Mouse (Mus musculus) left cerebral cortex, postnatal 14 days (tissue): ENCODE measurements around the gene Lgi4. TPM values are rescaled to one million over a fixed set of nuclear protein-coding genes. Genes with fewer than 3 reads are reported as not detected.

Experiments
- DNase-seq, 2 experiments: peaks; one replicate each; pipeline ENCODE4 v3.0.0; 2021 to 2022; ENCODE audit warnings: low spot score in 2 of 2, mixed read lengths in 1 of 2
- intact Hi-C: fragments of 180-260 bp; cut with DNase I; formaldehyde crosslinking; loops from one replicate; pipeline ENCODE4 v1.15.1; 2025
- long read RNA-seq, 2 experiments: library from polyadenylated mRNA; stranded (forward); transcript quantifications; one replicate each; pipeline ENCODE4 v2.0.0; 2021
- total RNA-seq, 2 experiments: library from RNA; stranded (reverse); gene quantifications; 2 replicates each; pipeline ENCODE4 v1.2.3; 2021

Lgi4 gene
- total RNA-seq, result 10 to 100 TPM; 16.2 to 17.5 TPM
- long read RNA-seq, experiment 1, full-length matches to known transcripts, result 6 of 17 reads
- long read RNA-seq, experiment 1, partial matches to known transcripts, result 3 of 17 reads
- long read RNA-seq, experiment 1, other reads (novel, unspliced or antisense), result 8 of 17 reads
- long read RNA-seq, experiment 2, full-length matches to known transcripts, result 7 of 15 reads
- long read RNA-seq, experiment 2, partial matches to known transcripts, result 2 of 15 reads
- long read RNA-seq, experiment 2, other reads (novel, unspliced or antisense), result 6 of 15 reads

DNA sequence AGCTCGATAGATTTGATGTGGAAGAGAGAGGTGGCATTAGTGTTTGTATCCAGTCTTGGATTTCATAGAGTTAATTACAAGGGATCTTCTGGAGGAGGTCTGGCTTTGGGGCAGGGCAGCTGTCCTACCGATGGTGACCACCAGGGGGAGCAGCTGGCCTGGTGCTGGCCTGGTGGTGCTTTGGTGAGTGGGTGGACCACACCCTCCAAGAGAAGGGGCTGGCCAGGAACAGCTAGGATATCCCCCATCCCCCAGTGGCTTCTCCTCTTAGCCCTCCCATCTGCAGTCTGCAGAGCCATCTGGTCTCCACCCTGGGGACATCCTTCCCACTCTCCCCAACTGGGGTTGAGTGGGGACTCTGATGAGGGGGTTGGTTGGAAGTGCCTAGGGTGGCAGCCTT, at the start of gene Lgi4:
Gene Lgi4 (plus strand): TSS at position 235 of the 400 bp plus-strand sequence.
- intact Hi-C loops, result loop anchor here (2.0 kb wide), 1 partner anchor 38 kb away; no protein-coding TSS in a partner anchor
- peak; percentile 83 to 91 for DNase-seq

DNA sequence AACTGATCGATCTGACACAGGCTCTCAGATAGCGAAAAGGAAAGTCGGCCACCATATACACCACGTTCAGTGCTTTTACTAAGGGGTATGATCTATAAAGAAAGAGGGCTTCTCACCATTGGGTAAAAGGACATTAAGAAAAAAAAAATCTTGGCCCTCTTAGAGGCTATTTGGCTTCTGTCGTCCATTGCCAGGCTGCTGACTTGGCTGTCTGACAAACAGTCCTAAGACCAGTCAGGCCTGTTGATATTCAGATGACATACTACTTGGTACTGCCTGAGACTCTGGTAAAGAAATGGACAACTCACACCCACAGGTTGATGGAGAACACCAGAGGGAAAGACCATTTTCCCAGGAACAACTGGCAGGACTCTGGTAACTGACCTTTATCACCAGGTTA, 46.2 kb upstream of the Lgi4 start:
- intact Hi-C loops, result no loop called here
- DNase-seq, result no peak

DNA sequence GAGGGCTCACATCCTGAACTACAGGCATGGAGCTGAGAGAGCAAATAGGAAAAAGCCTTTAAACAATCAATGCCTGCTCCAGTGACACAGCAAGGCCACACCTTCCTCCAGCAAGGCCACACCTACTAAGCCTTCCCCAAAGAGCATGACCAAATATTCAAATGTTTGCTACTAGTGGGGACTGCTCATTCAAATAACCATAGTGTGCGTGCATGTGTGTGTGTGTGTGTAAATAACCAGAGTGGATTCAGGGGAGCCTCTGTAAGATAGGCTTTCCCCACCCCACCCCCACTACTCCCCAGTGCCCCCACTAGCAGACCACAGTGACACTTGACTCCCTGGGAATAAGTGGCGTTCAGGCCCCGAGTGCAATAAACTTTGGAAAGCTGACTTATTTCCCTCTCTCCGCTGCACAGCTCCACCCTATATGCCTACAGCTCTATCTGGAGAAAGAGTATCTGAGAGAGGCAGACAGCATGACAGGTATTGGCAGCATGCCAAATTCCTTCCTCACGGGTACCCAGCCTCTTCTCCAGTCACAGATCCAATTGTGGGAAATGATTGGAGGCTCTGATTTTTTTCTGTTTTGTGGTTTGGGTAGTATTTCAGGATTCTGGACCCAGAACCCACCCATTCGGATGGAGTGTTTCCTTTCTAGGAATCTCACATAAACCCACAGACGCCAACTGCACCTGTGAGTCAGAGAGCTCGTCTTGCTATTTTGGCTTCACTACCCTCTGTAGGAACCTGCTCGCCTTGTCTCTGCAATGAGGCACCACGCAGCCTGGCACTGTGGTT, 41.8 kb upstream of the Lgi4 start:
- DNase-seq, result peak; percentile 73 to 84
- intact Hi-C loops, result loop anchor here (5.0 kb wide), 1 partner anchor 45 kb away; the partner anchor contains the start of genes Fam187b and Lsr

DNA sequence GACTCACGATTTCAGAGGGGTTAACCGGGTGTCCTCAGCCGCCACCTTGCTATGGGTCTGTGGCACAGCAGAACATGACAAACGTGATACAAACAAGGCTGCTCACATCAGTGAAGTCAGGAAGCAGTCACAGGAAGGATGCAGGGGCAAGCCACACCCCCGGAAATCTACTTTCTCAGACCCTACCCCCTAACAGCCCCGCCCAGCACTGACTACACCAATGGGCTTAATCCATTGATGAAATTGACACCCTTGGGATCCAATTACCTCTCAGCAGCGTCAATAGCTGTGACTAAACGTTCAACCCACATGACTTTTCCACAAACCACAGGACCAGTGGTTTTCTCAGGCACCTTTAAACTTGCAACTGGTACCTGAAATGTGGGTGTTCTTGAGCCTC, 30.5 kb upstream of the Lgi4 start:
- intact Hi-C loops, result no loop called here
- no peak for DNase-seq

DNA sequence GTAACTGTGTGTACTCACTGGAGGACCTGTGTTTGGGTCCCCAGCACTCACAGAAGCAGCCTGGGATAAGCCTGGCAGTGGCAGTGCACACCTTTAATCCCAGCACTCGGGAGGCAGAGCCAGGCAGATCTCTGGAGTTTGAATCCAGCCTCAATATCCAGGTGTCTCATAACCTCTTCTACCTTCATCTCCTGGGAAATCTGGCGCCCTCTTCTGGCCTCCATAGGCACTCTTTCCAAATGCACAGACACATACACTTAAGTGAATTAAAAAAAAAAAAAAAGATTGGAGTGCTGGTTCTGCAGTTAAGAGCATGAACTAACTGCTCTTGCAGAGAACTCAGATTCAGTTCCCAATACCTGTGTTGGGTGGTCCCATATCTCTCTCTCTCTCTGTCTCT, 28.4 kb upstream of the Lgi4 start:
- intact Hi-C loops, result no loop called here
- no peak for DNase-seq

DNA sequence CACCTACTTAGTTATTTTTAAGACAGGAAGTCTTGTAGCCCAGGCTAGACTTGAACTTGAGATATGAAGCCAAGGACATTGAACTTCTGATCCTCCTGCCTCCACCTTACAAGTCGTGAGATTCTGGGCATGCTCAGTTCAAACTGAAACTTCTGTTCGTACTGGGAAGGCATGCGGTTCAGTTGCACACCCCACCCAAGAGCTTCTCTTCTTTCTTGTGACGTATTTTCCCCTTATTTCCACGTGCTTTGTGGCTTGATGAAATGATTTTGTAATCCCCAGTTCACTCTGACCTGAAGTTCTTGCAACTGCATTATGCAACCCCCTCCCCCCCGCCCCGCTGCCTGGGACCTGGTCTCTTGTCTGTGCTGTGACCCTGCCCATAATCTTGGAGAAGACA, 27.4 kb upstream of the Lgi4 start:
- DNase-seq, result no peak
- intact Hi-C loops, result no loop called here

DNA sequence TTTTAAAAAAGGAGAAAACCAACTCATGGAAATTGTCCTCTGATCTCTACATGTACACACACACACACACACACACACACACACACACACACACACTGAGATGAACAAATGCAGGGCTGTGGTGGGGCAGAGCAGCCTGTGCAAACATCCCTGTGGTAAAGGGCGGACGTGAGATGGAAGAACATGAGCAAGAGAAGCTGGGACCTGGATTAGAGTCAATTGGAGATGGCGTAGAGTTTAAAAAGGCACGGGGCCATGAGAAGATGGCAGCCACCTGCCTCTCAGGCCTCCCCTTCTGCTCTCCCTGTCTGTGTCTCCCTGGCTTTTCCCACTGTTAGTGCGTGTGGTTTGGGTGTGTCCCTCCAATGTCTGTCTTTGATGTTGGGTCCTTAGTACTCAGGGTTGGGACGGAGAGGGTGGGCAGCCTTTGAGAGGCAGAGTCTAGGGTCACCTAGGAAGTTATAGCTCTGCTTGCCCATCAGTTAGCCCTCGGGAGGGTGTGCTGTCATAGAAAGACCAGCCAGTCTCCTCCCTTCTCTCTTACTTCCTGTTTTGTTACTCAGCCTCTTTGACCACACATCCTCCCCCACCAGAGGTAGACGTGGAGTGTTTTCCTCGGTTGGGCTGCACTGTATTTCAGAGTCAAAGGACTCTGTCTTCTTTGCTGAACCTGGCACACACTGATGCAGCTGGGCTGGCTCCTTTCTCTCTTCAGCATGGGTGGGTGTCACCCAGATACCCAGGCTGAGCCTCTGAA, 25.6 kb upstream of the Lgi4 start:
- intact Hi-C loops, result no loop called here
- no peak for DNase-seq

DNA sequence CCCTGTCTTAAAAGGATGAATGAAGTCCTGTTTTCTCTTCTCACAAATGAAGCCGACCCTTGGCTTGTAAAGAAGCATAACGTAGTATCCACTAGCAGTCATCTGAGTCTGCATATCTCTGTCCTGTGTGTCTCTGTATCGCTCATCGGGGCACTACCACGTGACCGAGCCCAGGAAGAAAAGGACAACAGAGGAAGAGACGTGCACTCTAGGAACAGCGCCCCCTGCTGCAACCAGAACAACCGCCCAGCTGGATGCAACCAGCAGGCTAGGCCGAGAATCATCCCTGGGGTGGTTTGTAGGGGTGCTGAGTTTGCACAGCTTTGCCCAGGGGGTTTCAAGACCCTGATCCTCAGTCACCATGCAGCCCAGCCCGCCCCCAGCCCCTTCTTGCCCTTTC, 24.4 kb upstream of the Lgi4 start:
- DNase-seq, result no peak
- intact Hi-C loops, result no loop called here

DNA sequence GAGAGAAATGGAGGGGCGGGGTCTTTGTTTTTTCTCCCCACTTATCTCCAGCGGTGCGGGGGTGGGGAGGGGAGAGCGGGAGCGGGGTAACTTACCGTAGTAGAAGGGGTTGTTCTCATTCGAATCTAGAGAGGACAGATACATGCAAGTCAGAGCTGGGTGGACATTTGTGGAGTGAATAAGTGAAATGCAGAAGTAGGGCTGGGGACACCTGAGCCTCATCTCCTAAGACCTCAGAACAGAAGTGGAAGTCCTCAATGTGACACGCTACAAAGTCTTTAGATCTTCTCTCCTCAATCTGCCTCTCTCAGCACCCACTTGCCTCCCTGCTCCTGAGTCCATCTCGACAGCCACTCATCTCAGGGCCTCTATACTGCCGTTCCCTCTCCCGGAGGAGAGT, 23.9 kb upstream of the Lgi4 start:
- DNase-seq, result no peak
- intact Hi-C loops, result no loop called here

DNA sequence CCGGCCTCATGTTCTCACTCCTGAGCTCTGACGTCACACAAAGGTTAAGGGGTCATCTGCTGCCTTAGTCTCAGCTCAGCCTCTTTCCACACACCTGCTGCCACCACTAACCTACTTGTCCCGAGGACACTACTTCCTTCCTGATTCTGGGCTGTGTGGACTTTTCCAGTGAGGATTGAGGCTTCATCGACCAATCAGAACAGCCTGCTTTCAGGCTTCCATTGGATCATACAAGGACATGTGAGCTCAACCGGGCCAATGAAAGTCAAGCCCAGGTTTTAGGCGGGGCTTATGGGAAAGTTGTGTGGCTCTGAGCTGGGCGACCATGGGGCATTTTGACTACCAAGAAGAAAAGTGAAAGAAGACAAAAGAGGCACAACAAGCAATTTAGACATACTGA, 22.2 kb upstream of the Lgi4 start:
- no peak for DNase-seq
- intact Hi-C loops, result no loop called here

DNA sequence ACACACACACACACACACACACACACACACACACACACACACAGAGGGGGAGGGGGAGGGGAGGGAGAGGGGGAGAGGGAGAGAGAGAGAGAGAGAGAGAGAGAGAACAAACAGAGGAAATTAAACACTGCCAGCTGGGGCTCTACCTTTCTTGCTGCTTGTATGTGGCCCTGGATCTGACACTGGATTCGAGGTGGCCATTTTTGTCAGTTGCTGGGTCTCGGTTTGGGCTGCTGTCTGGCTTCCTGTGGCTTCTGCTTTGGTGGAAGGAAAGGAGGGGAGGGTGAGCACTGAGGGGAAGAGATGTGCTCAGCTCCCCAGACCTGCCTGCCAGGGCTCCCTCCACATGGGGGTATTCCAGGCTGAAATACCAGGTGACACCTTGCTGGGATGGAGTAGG, 21.5 kb upstream of the Lgi4 start:
- no peak for DNase-seq
- intact Hi-C loops, result no loop called here

DNA sequence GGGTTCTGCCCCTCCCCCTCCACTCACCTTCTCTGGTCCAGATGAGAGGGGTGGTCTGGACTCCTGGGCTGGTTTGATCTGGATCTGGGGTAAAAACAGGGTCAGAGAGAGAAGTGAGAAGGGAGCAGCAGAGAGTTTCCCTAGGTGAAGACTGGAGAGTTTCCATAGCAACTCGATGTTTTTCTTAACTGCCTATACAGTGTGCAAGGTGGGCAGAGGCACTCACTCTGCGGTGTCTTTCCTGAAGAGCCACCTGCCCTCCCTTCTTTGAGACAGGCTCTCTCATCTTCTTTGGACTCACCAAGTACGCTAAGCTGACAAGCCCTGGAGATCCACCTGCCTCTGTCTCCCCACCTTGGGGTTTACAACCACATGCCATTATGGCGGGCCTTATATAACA, 20.1 kb upstream of the Lgi4 start:
- no peak for DNase-seq
- intact Hi-C loops, result no loop called here

DNA sequence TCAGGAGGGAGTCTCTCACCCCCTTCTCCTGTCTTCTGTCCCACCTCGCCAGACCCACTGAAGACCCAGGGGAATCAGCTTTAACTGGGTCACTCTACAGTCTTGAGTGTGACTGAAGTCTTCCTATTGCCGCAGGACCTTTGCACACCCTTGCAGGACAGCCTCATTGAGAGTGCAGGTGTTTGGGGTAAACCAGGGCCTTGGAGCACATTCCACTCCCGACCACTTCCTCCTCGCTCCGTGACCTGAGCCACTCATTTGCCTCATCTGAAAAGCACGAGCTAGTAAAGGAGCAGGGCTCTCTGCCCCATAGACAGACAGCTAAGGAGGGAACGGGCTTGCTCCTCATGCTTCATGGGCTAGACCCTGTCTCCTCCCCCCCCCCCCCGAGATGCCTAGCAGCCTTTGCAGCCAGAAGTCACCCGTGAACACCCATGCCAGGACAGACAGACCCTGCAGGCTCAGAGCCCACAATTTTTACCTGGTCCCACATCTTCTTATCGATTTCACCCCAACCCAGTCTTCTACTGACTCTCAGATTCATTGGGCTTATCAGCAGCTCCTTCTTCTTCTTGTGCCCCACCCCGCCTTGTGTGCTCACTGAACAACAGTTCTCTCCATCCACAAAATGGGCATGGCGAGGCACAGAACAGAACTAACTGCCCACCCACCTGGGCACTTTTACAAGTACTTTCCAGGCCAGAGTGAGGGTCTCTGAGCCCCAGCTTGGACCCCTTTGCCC, 18.7 kb upstream of the Lgi4 start:
- no peak for DNase-seq
- intact Hi-C loops, result no loop called here

DNA sequence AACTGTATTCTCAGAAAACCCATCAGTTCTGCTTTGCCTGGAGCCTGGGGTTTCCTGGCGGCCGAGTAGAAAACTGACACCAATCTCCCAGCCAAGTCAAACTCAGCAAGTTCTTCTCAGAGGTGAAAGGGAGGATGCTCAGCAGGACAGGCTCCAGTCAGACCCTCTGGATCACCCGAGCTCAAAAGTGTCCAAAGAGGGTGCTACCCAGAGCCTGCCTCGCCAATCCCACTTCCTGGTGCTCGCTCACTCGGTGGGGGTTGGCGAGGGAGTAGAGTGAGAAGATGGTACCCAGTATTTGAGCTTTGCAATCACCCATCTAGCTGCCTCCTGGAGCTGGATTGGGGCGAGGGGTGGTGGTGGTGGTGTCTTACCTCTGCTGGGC, 18.1 kb upstream of the Lgi4 start:
- no peak for DNase-seq
- intact Hi-C loops, result no loop called here

DNA sequence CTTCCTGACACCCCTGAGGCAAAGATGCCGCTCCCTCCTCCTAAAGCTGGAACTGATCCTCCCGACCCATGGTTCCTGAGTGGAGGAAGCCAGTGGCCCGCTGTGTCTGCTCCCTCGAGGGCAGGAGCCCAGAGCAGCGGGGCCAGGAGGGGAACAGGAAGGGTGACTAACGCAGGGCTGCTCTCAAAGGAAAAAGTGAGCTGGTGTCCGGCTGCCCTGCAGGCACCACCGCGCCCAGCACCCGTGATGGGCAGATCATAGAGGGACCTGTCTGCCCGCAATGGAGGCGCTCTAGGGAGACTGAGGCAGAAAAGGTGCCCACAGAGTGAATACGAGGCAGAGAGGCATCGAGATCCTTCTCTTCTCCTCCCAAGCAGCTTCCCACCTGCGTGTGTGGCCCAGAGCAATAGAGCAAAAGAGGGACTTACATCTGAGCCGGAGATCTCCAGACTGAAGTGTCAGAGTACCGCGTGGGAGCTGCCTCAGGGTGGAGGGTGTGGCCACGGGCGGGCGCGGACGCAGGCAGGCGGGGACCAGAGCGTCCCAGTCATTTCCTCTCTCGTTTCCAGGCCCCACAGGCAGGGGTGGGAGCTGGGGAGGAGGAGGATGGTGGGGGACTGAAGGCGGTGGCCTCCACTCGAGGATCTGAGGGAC, 17.4 kb upstream of the Lgi4 start:
- DNase-seq, result no peak
- intact Hi-C loops, result no loop called here

DNA sequence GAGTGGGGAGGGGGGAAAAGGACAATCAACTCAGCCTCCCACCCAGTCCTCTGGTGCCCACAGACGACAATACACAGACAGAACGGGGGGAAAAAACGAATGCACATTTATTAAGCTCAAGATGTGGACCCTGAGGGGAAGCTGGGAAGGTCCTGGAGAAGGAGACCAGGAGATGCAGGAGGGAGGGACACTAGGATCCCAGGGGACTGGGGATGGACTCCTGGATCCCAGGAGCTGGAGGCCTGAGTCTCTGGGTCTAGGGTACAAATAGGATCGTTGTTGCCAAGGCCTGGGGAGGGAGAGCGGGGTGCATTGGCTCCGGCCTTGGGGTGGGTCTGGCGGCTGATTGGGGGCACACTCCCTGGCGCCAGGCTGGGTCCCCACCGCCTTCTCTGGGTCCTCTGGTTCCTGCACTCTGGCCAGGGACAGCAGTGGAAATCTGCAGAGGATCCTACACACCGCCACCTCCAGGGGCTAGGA, 16.7 kb upstream of the Lgi4 start, which contains the start of gene Fxyd5:
Gene Fxyd5 (minus strand): TSS at position 51 of the 480 bp plus-strand sequence.
- DNase-seq, result no peak
- intact Hi-C loops, result no loop called here

DNA sequence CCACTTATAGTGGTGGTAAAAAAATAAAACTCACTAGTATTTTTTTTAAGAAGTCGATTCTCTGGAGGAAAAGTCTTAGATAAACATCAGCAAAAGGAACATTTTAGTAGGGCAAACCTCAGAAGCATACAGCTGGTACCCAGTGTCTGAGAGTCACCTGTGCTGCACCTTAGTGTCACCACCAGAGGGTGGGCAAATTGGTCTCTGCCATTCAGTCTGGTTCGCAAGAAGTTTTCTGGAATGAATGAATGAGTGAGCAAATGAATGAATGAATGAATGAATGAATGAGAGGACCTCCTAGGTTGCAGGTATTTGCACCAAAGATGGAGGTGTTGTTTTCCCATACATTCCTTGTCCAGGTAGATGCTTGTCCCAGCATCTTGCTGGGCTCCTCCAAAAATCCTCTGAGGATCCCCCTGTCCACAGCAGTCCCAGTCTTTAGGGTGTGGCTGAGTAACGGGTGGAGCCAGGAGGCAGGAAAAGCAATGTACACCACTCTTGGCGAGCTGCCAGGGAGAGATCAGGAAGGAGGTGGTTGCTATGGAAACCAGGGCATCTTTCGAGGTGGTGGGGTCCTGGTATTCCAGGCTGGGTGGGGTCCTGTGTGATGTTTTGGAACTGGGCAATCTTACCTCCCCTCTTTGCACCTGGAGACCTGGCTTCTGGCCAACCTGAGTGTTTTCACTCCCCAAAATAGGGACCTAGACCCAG, 9.9 kb upstream of the Lgi4 start:
- peak; percentile 65 for DNase-seq
- intact Hi-C loops, result no loop called here

DNA sequence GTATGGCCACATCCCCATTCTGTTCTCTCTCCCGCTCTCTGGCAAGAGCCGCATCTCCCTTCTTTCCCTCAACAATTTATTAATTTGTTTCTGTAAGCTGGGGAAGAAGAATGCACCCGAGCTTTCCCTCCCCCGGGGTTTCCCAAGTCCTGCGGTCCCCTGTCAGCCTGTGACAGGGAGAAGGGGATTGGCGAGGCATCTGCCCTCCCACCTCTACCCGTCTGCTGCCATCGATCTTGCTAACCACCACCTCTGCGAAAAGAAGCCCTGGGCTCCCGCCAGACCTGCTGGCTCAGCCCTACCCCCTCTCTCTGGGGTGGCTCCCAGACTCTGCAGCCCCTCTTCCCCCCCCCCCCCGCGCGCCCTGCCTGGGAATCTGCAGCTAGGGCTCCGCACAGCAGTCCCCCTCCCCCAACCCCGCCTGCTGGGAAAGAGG, 9.3 kb upstream of the Lgi4 start:
- peak; percentile 55 to 65 for DNase-seq
- intact Hi-C loops, result no loop called here
